Mouse (Mus musculus) layer of hippocampus, adult 11-12 months (tissue): ENCODE measurements around the gene Ucn3.

Source experiments
- DNase-seq: peaks from one replicate; pipeline ENCODE4 v3.0.0; 2022; ENCODE audit warnings: low spot score

The Ucn3 gene

DNA sequence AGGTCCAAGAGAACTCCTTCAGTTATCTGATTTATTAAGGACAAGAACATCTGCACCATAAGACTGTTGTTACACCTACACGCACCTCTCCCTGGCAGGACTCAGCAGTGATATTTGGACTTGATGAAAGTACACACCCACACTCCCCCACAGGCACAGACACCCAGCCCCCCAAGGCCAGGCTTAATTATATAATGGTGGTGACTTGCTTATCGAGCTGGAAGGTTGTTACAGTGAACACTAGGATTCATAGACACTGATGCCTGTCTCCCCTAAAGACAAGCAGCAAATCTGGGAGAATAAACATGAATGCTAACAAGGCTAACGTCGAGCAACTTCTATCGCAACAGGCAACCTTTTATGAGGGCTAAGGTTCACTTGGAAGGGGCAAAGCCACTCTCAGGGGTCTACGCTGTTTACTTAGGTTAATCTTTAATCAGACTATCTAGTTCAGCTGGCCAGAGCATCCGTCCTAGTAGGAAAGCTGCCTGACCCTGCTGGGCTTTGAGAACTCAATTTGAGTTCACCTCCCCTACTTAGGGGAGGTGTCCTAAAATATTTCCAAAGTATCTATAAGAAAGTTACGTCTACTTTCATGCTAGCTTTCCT, 53.6 kb downstream of the Ucn3 start:
- no peak for DNase-seq
